Mouse (Mus musculus) MEL (cell line): ENCODE data around the gene Dnajc9.

Source experiments
- CTCF ChIP-seq, 3 experiments: IDR thresholded peaks in 2 of 3; conservative IDR thresholded peaks in 1 of 3; 2 replicates each; pipeline ENCODE4 v1.5.1; 2011 to 2012; ENCODE audit warnings: low read length in 3 of 3, low read depth in 2 of 3, mild to moderate bottlenecking in 2 of 3, improper control_type of control experiment in 1 of 3, inconsistent platforms in 1 of 3, mixed read lengths in 1 of 3, moderate library complexity in 1 of 3; ENCODE audit not compliant: control insufficient read depth in 1 of 3, insufficient read depth in 1 of 3, poor library complexity in 1 of 3, severe bottlenecking in 1 of 3
- GATA1 ChIP-seq: IDR thresholded peaks from 2 replicates; pipeline ENCODE4 v1.6.1; 2011; ENCODE audit warnings: low read depth, low read length, improper control_type of control experiment
- MAFK ChIP-seq: IDR thresholded peaks from 2 replicates; pipeline ENCODE4 v1.6.1; 2011; ENCODE audit warnings: low read depth, mild to moderate bottlenecking, low read length, improper control_type of control experiment, borderline replicate concordance
- MEF2A ChIP-seq: IDR thresholded peaks from 2 replicates; pipeline ENCODE4 v1.6.1; 2014; ENCODE audit warnings: low read depth, mild to moderate bottlenecking, inconsistent platforms, low read length, improper control_type of control experiment; ENCODE audit not compliant: poor library complexity, insufficient replicate concordance, severe bottlenecking; ENCODE audit errors: extremely low read depth
- POLR2A ChIP-seq, 2 experiments: IDR thresholded peaks; 2 replicates each; pipeline ENCODE4 v1.6.1; 2011 to 2012; ENCODE audit warnings: low read length in 2 of 2, mild to moderate bottlenecking in 2 of 2, control low read depth in 1 of 2, improper control_type of control experiment in 1 of 2, low read depth in 1 of 2, moderate library complexity in 1 of 2; ENCODE audit not compliant: control insufficient read depth in 1 of 2, insufficient read depth in 1 of 2, poor library complexity in 1 of 2
- TAL1 ChIP-seq: IDR thresholded peaks from 2 replicates; pipeline ENCODE4 v1.6.1; 2012; ENCODE audit warnings: mild to moderate bottlenecking, inconsistent platforms, low read length, moderate library complexity, mixed read lengths
- TCF12 ChIP-seq: IDR thresholded peaks from 2 replicates; pipeline ENCODE4 v1.6.1; 2014; ENCODE audit warnings: low read depth, mild to moderate bottlenecking, inconsistent platforms, low read length, improper control_type of control experiment, moderate library complexity
- USF2 ChIP-seq, 2 experiments: IDR thresholded peaks; 2 replicates each; pipeline ENCODE4 v1.6.1; 2011 to 2012; ENCODE audit warnings: improper control_type of control experiment in 2 of 2, low read length in 2 of 2, borderline replicate concordance in 1 of 2, inconsistent platforms in 1 of 2, low read depth in 1 of 2, mild to moderate bottlenecking in 1 of 2; ENCODE audit not compliant: insufficient read depth in 1 of 2
- ZKSCAN1 ChIP-seq: IDR thresholded peaks from 2 replicates; pipeline ENCODE4 v1.6.1; 2012; ENCODE audit warnings: low read depth, mild to moderate bottlenecking, inconsistent platforms, low read length, improper control_type of control experiment, moderate library complexity
- ZNF384 ChIP-seq: IDR thresholded peaks from 2 replicates; pipeline ENCODE4 v1.6.1; 2012; ENCODE audit warnings: low read depth, mild to moderate bottlenecking, inconsistent platforms, low read length, improper control_type of control experiment

GRCm38 (mm10) chr14:20431726-20432125, 43.0 kb upstream of the Dnajc9 start:
- no peak for TF ChIP-seq MAFK
- no peak for TF ChIP-seq ZKSCAN1
- no peak for TF ChIP-seq GATA1
- TF ChIP-seq CTCF (IDR thresholded peaks at IDR 0.05 in 2 of 3, conservative IDR thresholded peaks at IDR 0.05 in 1 of 3; ENCODE audit: control insufficient read depth in 1 of 3, insufficient read depth in 1 of 3, low read depth in 2 of 3, low read length in 3 of 3, poor library complexity in 1 of 3, severe bottlenecking in 1 of 3), result no peak
- no peak for TF ChIP-seq POLR2A (IDR thresholded peaks at IDR 0.05; ENCODE audit: control insufficient read depth in 1 of 2, insufficient read depth in 1 of 2, low read depth in 1 of 2, low read length in 2 of 2, poor library complexity in 1 of 2)
- TF ChIP-seq TAL1, result no peak
- no peak for TF ChIP-seq MEF2A
- TF ChIP-seq USF2 (IDR thresholded peaks at IDR 0.05; ENCODE audit: borderline replicate concordance in 1 of 2, insufficient read depth in 1 of 2, low read depth in 1 of 2, low read length in 2 of 2), result no peak
- TF ChIP-seq TCF12, result no peak
- TF ChIP-seq ZNF384, result no peak
